Mouse (Mus musculus) thymus, adult 18-20 months (tissue): ENCODE results near the gene Ndufc1.
"Not testable (repeated sequence)": the region's sequence is repeated elsewhere in the genome, so short reads cannot be mapped to it uniquely, and the experiment has no call there.

Experiments used
- DNase-seq, 2 experiments: peaks; one replicate each; pipeline ENCODE4 v3.0.0; 2022; ENCODE audit warnings: mixed read lengths in 2 of 2

Gene Ndufc1

GRCm38 (mm10) chr3:51364703-51365516, 43.9 kb downstream of the Ndufc1 start:
- peak; percentile 57 to 68 for DNase-seq

- DNase-seq: no peak
Observed at GRCm38 (mm10) chr3:51361066-51361465, 47.7 kb downstream of the Ndufc1 start.

DNA sequence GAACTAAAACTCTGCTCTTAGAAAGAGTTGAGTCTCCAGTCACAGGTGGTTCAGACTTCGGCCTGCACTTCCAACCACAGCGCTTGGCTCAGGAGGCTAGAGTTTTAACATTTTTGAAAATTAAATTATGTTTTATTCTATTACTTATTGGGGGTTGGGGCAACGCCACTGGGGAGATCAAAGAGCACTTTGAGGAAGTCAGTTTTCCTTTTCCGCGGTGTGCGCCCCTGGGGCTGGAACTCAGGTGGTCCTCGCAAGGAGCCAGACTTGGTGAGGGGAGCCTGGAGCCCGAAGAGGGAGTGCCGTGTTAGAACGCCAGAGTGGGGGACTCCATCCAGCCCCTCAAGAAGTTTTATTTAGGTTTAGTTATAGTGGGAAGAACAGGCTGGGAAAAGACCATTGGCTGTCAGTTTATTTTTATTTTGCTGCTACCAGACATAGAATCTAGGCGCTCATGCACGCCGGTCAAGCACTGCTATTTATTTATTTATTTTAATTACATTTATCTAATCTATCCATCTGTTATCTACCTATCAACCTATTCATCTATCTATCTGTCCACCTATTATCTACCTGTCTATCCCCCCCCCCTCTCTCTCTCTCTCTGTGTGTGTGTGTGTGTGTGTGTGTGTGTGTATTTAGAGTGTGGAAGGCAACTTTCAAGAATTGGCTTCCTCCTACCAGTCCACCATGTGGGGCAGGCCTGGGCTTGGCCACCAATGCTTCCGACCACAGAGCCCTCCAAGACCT, 49.1 kb downstream of the Ndufc1 start:
- peak in 1 of 2 experiments; percentile 22 for DNase-seq

DNA sequence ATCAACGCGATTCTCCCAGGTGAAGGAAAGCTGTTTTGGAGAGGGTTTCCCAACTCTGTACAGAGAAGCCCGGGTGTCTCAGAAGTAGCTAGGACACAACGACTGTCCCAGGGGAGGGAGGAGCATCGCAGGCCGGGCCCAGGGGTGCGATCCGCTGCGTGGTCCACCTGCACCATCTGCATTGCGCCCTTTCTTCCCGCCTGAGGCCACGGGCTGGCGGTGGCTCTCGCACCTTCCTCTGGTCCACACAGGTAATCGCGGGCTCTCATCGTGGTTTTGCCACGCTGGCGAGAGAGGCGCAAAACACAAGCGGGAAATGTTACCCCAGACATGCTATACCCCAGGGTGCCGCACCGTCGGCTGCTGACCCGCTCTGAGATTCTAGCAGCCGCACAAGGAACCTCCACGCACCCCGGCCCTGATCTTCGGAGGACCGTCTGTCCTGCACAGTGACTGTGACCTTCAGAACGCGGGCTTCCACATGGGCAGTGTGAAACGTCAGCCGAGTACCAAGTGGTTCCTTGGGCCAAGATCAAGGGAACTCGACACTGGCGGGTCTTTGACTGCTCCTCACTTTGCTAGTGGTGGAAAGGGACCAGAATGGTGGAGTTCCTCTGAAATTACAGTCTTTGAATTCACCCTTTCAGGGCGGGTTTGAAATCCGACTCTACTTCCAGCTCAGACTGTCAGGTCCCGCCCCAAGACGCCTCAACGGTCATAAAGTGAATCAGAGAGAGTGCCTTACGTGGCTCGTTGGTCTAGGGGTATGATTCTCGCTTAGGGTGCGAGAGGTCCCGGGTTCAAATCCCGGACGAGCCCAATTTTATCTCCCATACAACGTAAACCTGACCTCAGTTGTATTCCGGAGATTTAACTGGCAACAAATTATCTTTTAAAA, 49.9 kb downstream of the Ndufc1 start:
- peak; percentile 52 to 74 for DNase-seq

DNA sequence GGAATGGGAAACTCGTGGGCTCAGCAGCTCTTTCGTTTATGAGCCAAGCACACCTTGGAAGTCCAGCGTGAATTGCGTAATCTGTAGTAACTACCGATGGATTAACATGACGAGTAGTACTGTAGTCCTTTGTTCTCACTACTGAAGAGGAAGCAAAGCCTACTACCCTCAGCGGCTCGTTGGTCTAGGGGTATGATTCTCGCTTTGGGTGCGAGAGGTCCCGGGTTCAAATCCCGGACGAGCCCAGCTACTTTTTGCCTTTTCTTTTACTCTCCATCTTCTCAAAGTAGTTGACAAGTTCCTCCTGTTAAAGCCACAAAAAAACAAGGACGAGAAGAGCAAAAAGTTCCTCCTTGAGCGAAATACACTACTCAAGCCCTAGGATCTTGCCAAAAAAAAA, 50.6 kb downstream of the Ndufc1 start:
- DNase-seq: peak; percentile 44 to 66

DNA sequence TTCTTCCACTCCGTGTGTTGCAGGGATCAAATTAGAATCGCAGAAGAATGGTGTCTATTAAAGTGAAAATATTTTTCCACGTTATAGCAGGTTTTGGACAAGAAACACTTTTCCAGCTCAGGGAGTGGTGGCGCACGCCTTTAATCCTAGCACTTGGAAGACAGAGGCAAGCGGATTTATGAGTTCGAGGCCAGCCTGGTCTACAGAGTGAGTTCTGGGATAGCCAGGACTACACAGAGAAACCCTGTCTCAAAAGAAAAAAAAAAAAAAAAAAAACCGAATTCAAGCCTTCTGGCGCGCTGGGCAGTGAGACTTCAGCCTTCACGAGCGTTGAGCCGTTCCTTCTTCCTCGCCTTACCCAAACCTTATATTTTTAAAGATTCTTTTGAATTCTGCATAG, 51.2 kb downstream of the Ndufc1 start:
- no peak for DNase-seq

DNA sequence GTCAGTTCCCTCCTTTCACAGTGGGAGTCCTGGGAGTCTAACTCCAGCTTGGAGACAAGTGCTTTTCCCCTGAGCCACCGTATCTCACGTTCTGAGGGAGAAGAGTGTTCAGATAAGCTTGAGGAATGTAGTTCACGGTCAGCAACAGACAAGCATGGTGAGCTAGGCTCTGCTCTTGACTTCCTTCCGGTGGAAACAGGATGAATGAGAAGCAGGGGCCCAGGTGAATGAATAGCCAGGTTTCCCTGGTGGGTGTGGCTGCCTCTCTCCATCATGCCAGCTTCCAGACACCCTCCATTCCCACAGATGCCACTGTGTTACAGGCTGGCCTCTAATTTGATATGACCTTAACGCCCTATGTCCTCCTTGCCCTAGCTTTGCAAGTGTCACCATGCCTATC, 51.7 kb downstream of the Ndufc1 start:
- no peak for DNase-seq

GRCm38 (mm10) chr3:51354956-51355355, 53.8 kb downstream of the Ndufc1 start:
- not testable (repeated sequence) for DNase-seq
